Mouse (Mus musculus) limb, embryonic 10.5 days (tissue): ENCODE data around the gene Olfr319. TPM values are rescaled to one million over a fixed set of nuclear protein-coding genes. Genes with fewer than 3 reads are reported as not detected.
"Not testable (repeated sequence)": the region's sequence is repeated elsewhere in the genome, so short reads cannot be mapped to it uniquely, and the experiment has no call there.

Source experiments
- DNase-seq: peaks from one replicate; pipeline ENCODE4 v3.0.0-alpha.2; 2017; ENCODE audit warnings: low spot score
- H3K27ac ChIP-seq: fragments of 300-500 bp; sonication (generic); 2 replicates; pipeline ENCODE4 v1.5.1; 2016; ENCODE audit warnings: mild to moderate bottlenecking
- H3K27me3 ChIP-seq: fragments of 300-500 bp; sonication (generic); 2 replicates; pipeline ENCODE4 v1.6.1; 2016; ENCODE audit warnings: low read depth, mild to moderate bottlenecking; ENCODE audit not compliant: poor library complexity, severe bottlenecking
- H3K36me3 ChIP-seq: fragments of 300-500 bp; sonication (generic); 2 replicates; pipeline ENCODE4 v1.6.1; 2016; ENCODE audit warnings: mild to moderate bottlenecking, moderate library complexity
- H3K4me1 ChIP-seq: fragments of 300-500 bp; sonication (generic); 2 replicates; pipeline ENCODE4 v1.6.1; 2016
- H3K4me3 ChIP-seq: fragments of 300-500 bp; sonication (generic); 2 replicates; pipeline ENCODE4 v1.5.1; 2016; ENCODE audit warnings: mild to moderate bottlenecking, moderate library complexity
- H3K9me3 ChIP-seq: fragments of 300-500 bp; sonication (generic); replicated peaks from 2 replicates; pipeline ENCODE4 v1.6.1; 2016; ENCODE audit warnings: mild to moderate bottlenecking
- WGBS: fragments of 180-500 bp; shearing (Covaris S2); methylation state at CpG from one replicate; pipeline ENCODE4 v1.1.7; 2016; 5-methylcytosine and 5-hydroxymethylcytosine counted together
- polyA plus RNA-seq: library from polyadenylated mRNA; unstranded; fragments of >200 nt; fragmentation: Nextera tagmentation; extraction: Ambion mirVana; gene quantifications from 2 replicates; pipeline ENCODE4 v1.2.1, GENCODE M21; 2016

Olfr319 gene
- polyA plus RNA-seq, 1 experiment from 2014 or later, result not detected

- not testable (repeated sequence) for H3K4me3 ChIP-seq, DNase-seq, H3K4me1 ChIP-seq, H3K27ac ChIP-seq, H3K36me3 ChIP-seq, H3K27me3 ChIP-seq, H3K9me3 ChIP-seq
- WGBS, result 77% methylated on average over 18 of the region's 18 CpGs
Measured at GRCm38 (mm10) chr11:58751096-58751495, 52.1 kb downstream of the Olfr319 start.

GRCm38 (mm10) chr11:58752434-58752833, 53.5 kb downstream of the Olfr319 start, which contains the start of gene Olfr316:
TSS of gene Olfr316 (plus strand) at chr11:58752734.
- 92% methylated on average over 2 of the region's 2 CpGs for WGBS
- no peaks in the 10 kb centered on the region for H3K9me3 ChIP-seq
- H3K27ac ChIP-seq, result no peak within 1 kb of the TSS
- no peaks in the 10 kb centered on the region for H3K4me1 ChIP-seq
- DNase-seq, result no peak
- no peak within 1 kb of the TSS for H3K4me3 ChIP-seq
- H3K36me3 ChIP-seq, result no peaks in the 10 kb centered on the region
- no peaks in the 10 kb centered on the region for H3K27me3 ChIP-seq

Other genes with a start within 250 kb of the Olfr319 start
- not detected in 2 replicates for gene Lypd9, start 246.2 kb upstream of the Olfr319 start, polyA plus RNA-seq
- gene Olfr30, start 236.9 kb upstream of the Olfr319 start, polyA plus RNA-seq, result not detected in 2 replicates
- not detected in 2 replicates for gene Olfr332, start 206.6 kb upstream of the Olfr319 start, polyA plus RNA-seq
- not detected in 2 replicates for gene Olfr331, start 196.6 kb upstream of the Olfr319 start, polyA plus RNA-seq
- not detected in 2 replicates for gene Olfr330, start 164.3 kb upstream of the Olfr319 start, polyA plus RNA-seq
- gene Olfr329-ps, start 152.7 kb upstream of the Olfr319 start, polyA plus RNA-seq, result not detected in 2 replicates
- gene Olfr328, start 143.5 kb upstream of the Olfr319 start, polyA plus RNA-seq, result 0.05 TPM in 1 of 2 replicates, not detected in the other
- not detected in 2 replicates for gene Olfr224, start 128.6 kb upstream of the Olfr319 start, polyA plus RNA-seq
- not detected in 2 replicates for gene Olfr325, start 121.4 kb upstream of the Olfr319 start, polyA plus RNA-seq
- gene Olfr324, start 104.0 kb upstream of the Olfr319 start, polyA plus RNA-seq, result not detected in 2 replicates
- gene 2210407C18Rik, start 83.1 kb upstream of the Olfr319 start, polyA plus RNA-seq, result not detected in 2 replicates
- gene Olfr323, start 68.7 kb upstream of the Olfr319 start, polyA plus RNA-seq, result not detected in 2 replicates
- 0.29 and 0.30 TPM in 2 replicates for gene Trim58, start 58.7 kb upstream of the Olfr319 start, polyA plus RNA-seq
- gene Olfr322, start 40.4 kb upstream of the Olfr319 start, polyA plus RNA-seq, result not detected in 2 replicates
- not detected in 2 replicates for gene Olfr320, start 18.1 kb upstream of the Olfr319 start, polyA plus RNA-seq
- not detected in 2 replicates for gene Olfr318, start 24.9 kb downstream of the Olfr319 start, polyA plus RNA-seq
- gene Olfr317, start 40.0 kb downstream of the Olfr319 start, polyA plus RNA-seq, result not detected in 2 replicates
- not detected in 2 replicates for gene Olfr316, start 53.6 kb downstream of the Olfr319 start, polyA plus RNA-seq
- gene Olfr315, start 74.0 kb downstream of the Olfr319 start, polyA plus RNA-seq, result not detected in 2 replicates
- not detected in 2 replicates for gene Olfr314, start 83.8 kb downstream of the Olfr319 start, polyA plus RNA-seq
- gene Fam183b, start 102.8 kb downstream of the Olfr319 start, polyA plus RNA-seq, result not detected in 2 replicates
- gene Olfr313, start 115.8 kb downstream of the Olfr319 start, polyA plus RNA-seq, result not detected in 2 replicates
- not detected in 2 replicates for gene Olfr312, start 130.1 kb downstream of the Olfr319 start, polyA plus RNA-seq
- not detected in 2 replicates for gene Olfr311, start 140.1 kb downstream of the Olfr319 start, polyA plus RNA-seq
- 7.8 and 11.0 TPM in 2 replicates for gene Gm12258, start 148.0 kb downstream of the Olfr319 start, polyA plus RNA-seq
- 8.6 and 10.9 TPM in 2 replicates for gene 2810021J22Rik, start 168.1 kb downstream of the Olfr319 start, polyA plus RNA-seq
- gene Zfp39, start 205.1 kb downstream of the Olfr319 start, polyA plus RNA-seq, result 5.7 and 6.9 TPM in 2 replicates
- gene Btnl10, start 218.7 kb downstream of the Olfr319 start, polyA plus RNA-seq, result 0.05 TPM in 1 of 2 replicates, not detected in the other
- 222 and 238 TPM in 2 replicates for gene Rnf187, start 239.8 kb downstream of the Olfr319 start, polyA plus RNA-seq
- 3.2 and 4.5 TPM in 2 replicates for gene Hist3h2ba, start 249.8 kb downstream of the Olfr319 start, polyA plus RNA-seq